21 mouse cellular contexts compared by ENCODE assay signal in the genomic region with DNA sequence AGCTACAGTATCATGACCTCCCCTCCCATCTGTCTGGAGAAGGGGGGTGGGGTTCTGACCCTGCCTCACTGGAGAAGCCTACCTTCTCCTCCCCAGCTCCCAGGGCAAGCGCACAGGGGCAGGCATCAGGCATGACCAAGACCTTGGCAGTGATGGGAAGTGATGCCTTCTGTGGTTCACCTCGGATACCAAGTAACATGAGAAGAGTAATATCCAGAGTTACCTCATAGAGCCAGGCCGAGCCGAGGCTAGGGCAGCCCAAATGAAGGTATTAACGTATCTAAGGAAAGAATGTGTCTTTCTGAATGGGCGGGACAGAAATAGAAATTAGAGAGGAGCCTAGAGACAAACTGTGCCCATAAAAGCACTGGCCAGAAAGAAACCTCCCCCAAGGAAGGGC.
DNase-seq lines count a peak whose midpoint lies in the region; ATAC-seq and TF ChIP-seq lines count a peak whose summit lies in the region.
"Had no signal": no experiment of that assay in that cellular context is flagged by ENCODE, and none has a peak within 500 bp of the region (broad histone marks: within the 10 kb centered on the region; RNA-seq: fewer than 3 reads in every experiment).

No protein-coding gene starts in this region.

- DNase-seq in heart, adult 2 months, result no peak
- no peak for DNase-seq in heart, postnatal 10 days
- peak; percentile 37 for DNase-seq in midbrain, embryonic 11.5 days (ENCODE audit: low spot score, missing footprints)
- no peak for DNase-seq in retina, embryonic 14.5 days (ENCODE audit: low spot score)
- no peak for DNase-seq in ovary, postnatal 10 days (ENCODE audit: low spot score)
- DNase-seq: adrenal gland, adult 2 months; cerebellum, adult 2 months; kidney, adult 2 months; kidney, postnatal 14 days; right cerebral cortex, adult 18-20 months; thymus, postnatal 36 days had no signal

- H3K4me3 ChIP-seq in heart, adult 2 months, result no peak overlapping the region
- H3K4me3 ChIP-seq in midbrain, embryonic 11.5 days (ENCODE audit: low read depth, low read length), result no peak overlapping the region
- H3K4me3 ChIP-seq in midbrain, embryonic 15.5 days, result no peak overlapping the region
- H3K4me3 ChIP-seq: embryonic facial prominence, embryonic 10.5 days; hindbrain, embryonic 13.5 days; layer of hippocampus, adult 2 months; limb, embryonic 15.5 days; liver, embryonic 15.5 days had no signal

- no peak overlapping the region for H3K4me2 ChIP-seq in midbrain, embryonic 11.5 days
- H3K4me2 ChIP-seq in midbrain, embryonic 15.5 days, result no peak overlapping the region
- H3K4me2 ChIP-seq: hindbrain, embryonic 13.5 days; limb, embryonic 15.5 days; liver, embryonic 15.5 days had no signal

- TF ChIP-seq CTCF in heart, adult 2 months (IDR thresholded peaks at IDR 0.05), result no peak

- intact Hi-C loops in heart, adult 2 months (cut with DNase I), result no loop called here
- intact Hi-C loops in heart, postnatal 10 days (cut with DNase I), result no loop called here

- peaks cover 10% of the 10 kb centered on the region for H3K36me3 ChIP-seq in heart, adult 2 months (ENCODE audit: control insufficient read depth, insufficient read depth, low read length)
- H3K36me3 ChIP-seq in midbrain, embryonic 11.5 days (ENCODE audit: control insufficient read depth, insufficient read depth, low read length), result no peaks in the 10 kb centered on the region
- no peaks in the 10 kb centered on the region for H3K36me3 ChIP-seq in midbrain, embryonic 15.5 days (replicated peaks)
- H3K36me3 ChIP-seq: embryonic facial prominence, embryonic 10.5 days; hindbrain, embryonic 13.5 days; limb, embryonic 15.5 days; liver, embryonic 15.5 days had no signal

- no peaks in the 10 kb centered on the region for H3K27me3 ChIP-seq in heart, adult 2 months (ENCODE audit: control insufficient read depth, insufficient read depth, low read length)
- no peaks in the 10 kb centered on the region for H3K27me3 ChIP-seq in midbrain, embryonic 11.5 days (ENCODE audit: control insufficient read depth, insufficient read depth, low read length)
- H3K27me3 ChIP-seq in midbrain, embryonic 15.5 days (replicated peaks), result no peaks in the 10 kb centered on the region
- H3K27me3 ChIP-seq: hindbrain, embryonic 13.5 days; limb, embryonic 15.5 days; liver, embryonic 15.5 days had no signal

- H3K27ac ChIP-seq in heart, adult 2 months, result peak overlapping the region; percentile 64
- H3K27ac ChIP-seq in midbrain, embryonic 11.5 days (ENCODE audit: low read depth, low read length), result no peak overlapping the region
- H3K27ac ChIP-seq in midbrain, embryonic 15.5 days, result no peak overlapping the region
- H3K27ac ChIP-seq: embryonic facial prominence, embryonic 10.5 days; hindbrain, embryonic 13.5 days; layer of hippocampus, adult 2 months; limb, embryonic 15.5 days; liver, embryonic 15.5 days had no signal

- H3K9me3 ChIP-seq in midbrain, embryonic 11.5 days (ENCODE audit: control insufficient read depth, low read length), result no peaks in the 10 kb centered on the region
- H3K9me3 ChIP-seq in midbrain, embryonic 15.5 days, result no peaks in the 10 kb centered on the region
- H3K9me3 ChIP-seq: embryonic facial prominence, embryonic 10.5 days; hindbrain, embryonic 13.5 days; limb, embryonic 15.5 days; liver, embryonic 15.5 days had no signal

- H3K4me1 ChIP-seq in heart, adult 2 months (ENCODE audit: control insufficient read depth, insufficient read depth, low read length), result peaks cover 13% of the 10 kb centered on the region
- H3K4me1 ChIP-seq in midbrain, embryonic 11.5 days (ENCODE audit: control insufficient read depth, insufficient read depth, low read length), result no peaks in the 10 kb centered on the region
- no peaks in the 10 kb centered on the region for H3K4me1 ChIP-seq in midbrain, embryonic 15.5 days
- H3K4me1 ChIP-seq: embryonic facial prominence, embryonic 10.5 days; hindbrain, embryonic 13.5 days; limb, embryonic 15.5 days; liver, embryonic 15.5 days had no signal

- TF ChIP-seq POLR2A in heart, adult 2 months (IDR thresholded peaks at IDR 0.05; ENCODE audit: insufficient read depth, low read depth, low read length), result no peak

- WGBS in heart, adult 2 months, result 57% methylated on average over 6 of the region's 6 CpGs
- 86% methylated on average over 6 of the region's 6 CpGs for WGBS in midbrain, embryonic 11.5 days
- WGBS in midbrain, embryonic 15.5 days, result 91% methylated on average over 6 of the region's 6 CpGs

- no peak for ATAC-seq in midbrain, embryonic 11.5 days (ENCODE audit: low FRiP score)
- ATAC-seq in midbrain, embryonic 15.5 days (replicated peaks), result no peak
- ATAC-seq in megakaryocyte progenitor cell, adult 5-6 weeks (replicated peaks; ENCODE audit: poor library complexity), result peak; percentile 77
- ATAC-seq: inflammation-experienced regulatory T-cells, adult 6 months; lung, postnatal 0 days; midbrain, embryonic 16.5 days had no signal

- H3K79me2 ChIP-seq in heart, adult 2 months (replicated peaks; ENCODE audit: control insufficient read depth, insufficient read depth, low read length), result no peaks in the 10 kb centered on the region

- TF ChIP-seq EP300 in heart, adult 2 months (IDR thresholded peaks at IDR 0.05; ENCODE audit: insufficient read depth, low read depth, low read length), result no peak

- H3K9ac ChIP-seq in heart, adult 2 months (ENCODE audit: low read depth, low read length), result no peak overlapping the region
- H3K9ac ChIP-seq in midbrain, embryonic 11.5 days (ENCODE audit: low read length), result no peak overlapping the region
- no peak overlapping the region for H3K9ac ChIP-seq in midbrain, embryonic 15.5 days
- H3K9ac ChIP-seq: hindbrain, embryonic 13.5 days; limb, embryonic 15.5 days; liver, embryonic 15.5 days had no signal
